Mouse (Mus musculus): ENCODE data around the gene Mrps9.
A peak's percentile ranks its signal among the peaks of the same experiment; 100 is the strongest.

Mrps9 gene

GRCm38 (mm10) chr1:42906696-42907095 is 55.7 kb downstream of the Mrps9 start:
- DNase-seq (ENCODE audit: low spot score), result no peak

GRCm38 (mm10) chr1:42907153-42907552 is 56.1 kb downstream of the Mrps9 start:
- no peak for DNase-seq (ENCODE audit: low spot score)

- peak; percentile 6 for DNase-seq (ENCODE audit: low spot score)
Observed at GRCm38 (mm10) chr1:42915062-42915461, 64.0 kb downstream of the Mrps9 start.

- DNase-seq (ENCODE audit: low spot score), result no peak
Observed at GRCm38 (mm10) chr1:42916719-42917118, 65.7 kb downstream of the Mrps9 start.

- no peak for DNase-seq (ENCODE audit: low spot score)
Observed at GRCm38 (mm10) chr1:42917908-42918307, 66.9 kb downstream of the Mrps9 start.

- no peak for DNase-seq (ENCODE audit: low spot score)
Observed at GRCm38 (mm10) chr1:42923924-42924323, 72.9 kb downstream of the Mrps9 start.

- DNase-seq (ENCODE audit: low spot score), result no peak
Observed at GRCm38 (mm10) chr1:42933613-42934012, 82.6 kb downstream of the Mrps9 start.

GRCm38 (mm10) chr1:42948486-42948885 is 97.5 kb downstream of the Mrps9 start:
- no peak for DNase-seq (ENCODE audit: low spot score)

- DNase-seq (ENCODE audit: low spot score), result no peak
Observed at GRCm38 (mm10) chr1:42952734-42953481, 101.9 kb downstream of the Mrps9 start, which contains the start of gene Gpr45. TSS of gene Gpr45 (plus strand) at chr1:42952872.

GRCm38 (mm10) chr1:42953482-42953822 is 102.4 kb downstream of the Mrps9 start:
- DNase-seq (ENCODE audit: low spot score), result no peak

Measured in c-Kit-positive CD71-positive TER-119-positive erythroid progenitor cells, embryonic 14.5 days (primary cell).